Mouse (Mus musculus) effector memory CD4-positive, alpha-beta T cell, adult 7 months (primary cell): ENCODE results near the gene AW209491. TPM values are rescaled to one million over a fixed set of nuclear protein-coding genes. Genes with fewer than 3 reads are reported as not detected.

ENCODE experiments used
- polyA plus RNA-seq: library from polyadenylated mRNA; unstranded; fragments of 100-300 nt; shearing (Covaris generic); gene quantifications from one replicate; pipeline ENCODE4 v1.2.1, GENCODE M21; 2017

AW209491 gene
- polyA plus RNA-seq, result 3.5 TPM

GRCm38 (mm10) chr13:14629726-14630641, at the start of gene AW209491:
TSS of gene AW209491 (plus strand) at chr13:14630154.

GRCm38 (mm10) chr13:14612926-14613529, 16.9 kb upstream of the AW209491 start, which contains the start of the genes Mrpl32 and Psma2:
TSS of gene Mrpl32 (minus strand) at chr13:14613165.
TSS of gene Psma2 (plus strand) at chr13:14613240.

Other genes with a start within 250 kb of the AW209491 start
- gene Hecw1, start 106.9 kb upstream of the AW209491 start, polyA plus RNA-seq, result 0.85 TPM
- 134 TPM for gene Mrpl32, start 17.0 kb upstream of the AW209491 start, polyA plus RNA-seq
- 187 TPM for gene Psma2, start 16.9 kb upstream of the AW209491 start, polyA plus RNA-seq